Mouse (Mus musculus) R1 (cell line): ENCODE results near the gene Galr3.

Experiments used
- DNase-seq: peaks from one replicate; pipeline ENCODE4 v3.0.0-alpha.2; 2018; ENCODE audit warnings: low read depth, low spot score

Gene Galr3

GRCm38 (mm10) chr15:79052366-79052765 lies 10.7 kb downstream of the Galr3 start:
- no peak for DNase-seq

GRCm38 (mm10) chr15:79056601-79057000 lies 14.9 kb downstream of the Galr3 start:
- no peak for DNase-seq

GRCm38 (mm10) chr15:79057850-79058249 lies 16.2 kb downstream of the Galr3 start:
- no peak for DNase-seq

GRCm38 (mm10) chr15:79060887-79061565 lies 19.3 kb downstream of the Galr3 start:
- no peak for DNase-seq

GRCm38 (mm10) chr15:79062376-79063159 lies 20.9 kb downstream of the Galr3 start, which contains the start of gene Ankrd54:
Ankrd54 (minus strand) TSS chr15:79062893.
- DNase-seq = peak; percentile 100

- no peak for DNase-seq
Observed at GRCm38 (mm10) chr15:79063160-79063740, 21.6 kb downstream of the Galr3 start.

- peak; percentile 73 for DNase-seq
Observed at GRCm38 (mm10) chr15:79065086-79065770, 23.5 kb downstream of the Galr3 start.

GRCm38 (mm10) chr15:79066276-79066675 lies 24.6 kb downstream of the Galr3 start:
- DNase-seq = peak; percentile 79

- no peak for DNase-seq
Observed at GRCm38 (mm10) chr15:79067631-79068030, 25.9 kb downstream of the Galr3 start.

- no peak for DNase-seq
Observed at GRCm38 (mm10) chr15:79068416-79068815, 26.7 kb downstream of the Galr3 start.

GRCm38 (mm10) chr15:79071117-79072039 lies 29.7 kb downstream of the Galr3 start:
- peak; percentile 78 for DNase-seq

- DNase-seq = peak; percentile 62
Observed at GRCm38 (mm10) chr15:79073752-79074151, 32.1 kb downstream of the Galr3 start.

- no peak for DNase-seq
Observed at GRCm38 (mm10) chr15:79074446-79074845, 32.8 kb downstream of the Galr3 start.

GRCm38 (mm10) chr15:79074913-79075532 lies 33.3 kb downstream of the Galr3 start, which contains the start of gene Eif3l:
Eif3l (plus strand) TSS chr15:79075179.
- peak; percentile 93 for DNase-seq

- peak; percentile 63 for DNase-seq
Observed at GRCm38 (mm10) chr15:79075658-79076365, 34.1 kb downstream of the Galr3 start.

GRCm38 (mm10) chr15:79079567-79079966 lies 37.9 kb downstream of the Galr3 start:
- DNase-seq = no peak

GRCm38 (mm10) chr15:79092284-79092683 lies 50.6 kb downstream of the Galr3 start:
- no peak for DNase-seq
